Mouse (Mus musculus) limb, embryonic 12.5 days (tissue): ENCODE measurements around the gene Rbak. TPM values are rescaled to one million over a fixed set of nuclear protein-coding genes. Genes with fewer than 3 reads are reported as not detected.

Experiments
- microRNA-seq: library from miRNA; unstranded; fragments of <30 nt; microRNA quantifications from one replicate; pipeline ENCODE4, GENCODE M21; 2017
- polyA plus RNA-seq: library from polyadenylated mRNA; unstranded; fragments of >200 nt; fragmentation: Nextera tagmentation; extraction: Ambion mirVana; gene quantifications from 2 replicates; pipeline ENCODE4 v1.2.1, GENCODE M21; 2016

The Rbak gene
- polyA plus RNA-seq, 1 experiment from 2014 or later, result 21.5 TPM

Small RNA genes lying within 50 kb of the gene (microRNA-seq; reads per million reads assigned to microRNA genes)
- not detected for gene Gm44405

Other genes with a start within 250 kb of the Rbak start
- gene Fscn1, start 220.4 kb downstream of the Rbak start, polyA plus RNA-seq, result 576 and 587 TPM in 2 replicates
- gene Rnf216, start 67.8 kb downstream of the Rbak start, polyA plus RNA-seq, result 58.2 and 60.1 TPM in 2 replicates
- gene Olfr718-ps1, start 33.2 kb downstream of the Rbak start, polyA plus RNA-seq, result not detected in 2 replicates
- not detected in 2 replicates for gene Spdye4b, start 242 bp upstream of the Rbak start, polyA plus RNA-seq
- not detected in 2 replicates for gene Spdye4a, start 46.1 kb upstream of the Rbak start, polyA plus RNA-seq
- gene Zfp12, start 54.4 kb upstream of the Rbak start, polyA plus RNA-seq, result 25.1 and 26.1 TPM in 2 replicates
- 8.5 and 11.0 TPM in 2 replicates for gene Zfp316, start 89.2 kb upstream of the Rbak start, polyA plus RNA-seq
- gene Zfp853, start 112.8 kb upstream of the Rbak start, polyA plus RNA-seq, result 0.12 and 0.18 TPM in 2 replicates
- 53.9 and 56.9 TPM in 2 replicates for gene E130309D02Rik, start 134.6 kb upstream of the Rbak start, polyA plus RNA-seq
- 77.1 and 87.0 TPM in 2 replicates for gene Zdhhc4, start 148.5 kb upstream of the Rbak start, polyA plus RNA-seq
- 0.64 and 0.65 TPM in 2 replicates for gene Grid2ip, start 176.6 kb upstream of the Rbak start, polyA plus RNA-seq
- gene Kdelr2, start 223.1 kb upstream of the Rbak start, polyA plus RNA-seq, result 288 and 297 TPM in 2 replicates